24 mouse cellular contexts compared by ENCODE assay signal in genomic region chr10:117775401-117776144, GRCm38 (mm10). TPM values are rescaled to one million over a fixed set of nuclear protein-coding genes. Genes with fewer than 3 reads are reported as not detected.
DNase-seq lines count a peak whose midpoint lies in the region; ATAC-seq and TF ChIP-seq lines count a peak whose summit lies in the region.
"Had no signal": no experiment of that assay in that cellular context is flagged by ENCODE, and none has a peak within 500 bp of the region (broad histone marks: within the 10 kb centered on the region; RNA-seq: fewer than 3 reads in every experiment).

No protein-coding gene starts in this region.

- no peak for TF ChIP-seq CTCF in stomach, postnatal 0 days (IDR thresholded peaks at IDR 0.05; ENCODE audit: low read depth)

- no peak overlapping the region for H3K4me2 ChIP-seq in stomach, embryonic 15.5 days
- H3K4me2 ChIP-seq in stomach, postnatal 0 days (replicated peaks; ENCODE audit: low read depth), result no peak overlapping the region
- H3K4me2 ChIP-seq: embryonic facial prominence, embryonic 12.5 days; heart, embryonic 11.5 days; heart, embryonic 15.5 days; hindbrain, embryonic 14.5 days; intestine, embryonic 15.5 days had no signal

- H3K27me3 ChIP-seq in stomach, embryonic 15.5 days (replicated peaks), result no peaks in the 10 kb centered on the region
- no peaks in the 10 kb centered on the region for H3K27me3 ChIP-seq in stomach, postnatal 0 days (ENCODE audit: control insufficient read depth, insufficient read depth, low read length)
- no peaks in the 10 kb centered on the region for H3K27me3 ChIP-seq in embryonic facial prominence, embryonic 10.5 days (replicated peaks; ENCODE audit: low read depth, poor library complexity, severe bottlenecking)
- H3K27me3 ChIP-seq: CH12.LX; embryonic facial prominence, embryonic 12.5 days; heart, embryonic 15.5 days; intestine, embryonic 15.5 days; Patski had no signal

- H3K9ac ChIP-seq in stomach, embryonic 15.5 days, result no peak overlapping the region
- H3K9ac ChIP-seq in stomach, postnatal 0 days (ENCODE audit: low read length), result no peak overlapping the region
- H3K9ac ChIP-seq: embryonic facial prominence, embryonic 12.5 days; heart, embryonic 15.5 days; hindbrain, embryonic 14.5 days; intestine, embryonic 15.5 days had no signal

- H3K4me3 ChIP-seq in stomach, embryonic 15.5 days (replicated peaks), result no peak overlapping the region
- H3K4me3 ChIP-seq in stomach, postnatal 0 days (ENCODE audit: low read depth, low read length), result no peak overlapping the region
- H3K4me3 ChIP-seq in embryonic facial prominence, embryonic 10.5 days, result no peak overlapping the region
- H3K4me3 ChIP-seq: embryonic facial prominence, embryonic 12.5 days; heart, embryonic 15.5 days; intestine, embryonic 15.5 days had no signal

- peak; percentile 35; the same call in 1 of the 2 replicates for ATAC-seq in stomach, embryonic 15.5 days (ENCODE audit: insufficient read depth, low FRiP score, low read depth)
- no peak for ATAC-seq in stomach, postnatal 0 days (ENCODE audit: low FRiP score, low TSS enrichment)
- ATAC-seq in megakaryocyte progenitor cell, adult 5-6 weeks (replicated peaks; ENCODE audit: poor library complexity), result peak; percentile 37; the same call in 1 of the 2 replicates
- ATAC-seq: forebrain, embryonic 16.5 days; intestine, embryonic 15.5 days; Patski had no signal

- no peaks in the 10 kb centered on the region for H3K9me3 ChIP-seq in stomach, embryonic 15.5 days
- H3K9me3 ChIP-seq in stomach, postnatal 0 days (ENCODE audit: control insufficient read depth, low read length), result no peaks in the 10 kb centered on the region
- no peaks in the 10 kb centered on the region for H3K9me3 ChIP-seq in embryonic facial prominence, embryonic 10.5 days
- H3K9me3 ChIP-seq: embryonic facial prominence, embryonic 12.5 days; G1E; heart, embryonic 15.5 days; intestine, embryonic 15.5 days had no signal

- H3K4me1 ChIP-seq in stomach, embryonic 15.5 days, result no peaks in the 10 kb centered on the region
- no peaks in the 10 kb centered on the region for H3K4me1 ChIP-seq in stomach, postnatal 0 days (replicated peaks; ENCODE audit: control insufficient read depth, insufficient read depth)
- H3K4me1 ChIP-seq in embryonic facial prominence, embryonic 10.5 days, result no peaks in the 10 kb centered on the region
- H3K4me1 ChIP-seq: embryonic facial prominence, embryonic 12.5 days; heart, embryonic 15.5 days; intestine, embryonic 15.5 days had no signal

- peaks cover 45% of the 10 kb centered on the region for H3K36me3 ChIP-seq in stomach, embryonic 15.5 days
- H3K36me3 ChIP-seq in stomach, postnatal 0 days (ENCODE audit: control insufficient read depth, insufficient read depth, low read length), result peaks cover 28% of the 10 kb centered on the region
- H3K36me3 ChIP-seq in embryonic facial prominence, embryonic 10.5 days (replicated peaks), result peaks cover 99% of the 10 kb centered on the region

- peak; percentile 20 for DNase-seq in embryo, embryonic 10 days (ENCODE audit: low spot score)
- DNase-seq in embryo, embryonic 11 days, result no peak
- DNase-seq in stomach, postnatal 0 days (ENCODE audit: low spot score), result no peak
- peak; percentile 97 for DNase-seq in adipocyte (ENCODE audit: low spot score)
- DNase-seq in kidney, adult 11 months, result no peak
- DNase-seq in embryonic facial prominence, embryonic 10.5 days (ENCODE audit: low spot score), result no peak
- DNase-seq: adrenal gland, postnatal 14 days; cerebellum, adult 11-12 months; cerebellum, adult 9-10 months; cerebellum, postnatal 25 days; gastrocnemius, postnatal 25 days; heart, postnatal 14 days; kidney, adult 2 months had no signal

- H3K27ac ChIP-seq in stomach, embryonic 15.5 days, result no peak overlapping the region
- H3K27ac ChIP-seq in stomach, postnatal 0 days (replicated peaks), result no peak overlapping the region
- no peak overlapping the region for H3K27ac ChIP-seq in embryonic facial prominence, embryonic 10.5 days (replicated peaks)
- H3K27ac ChIP-seq: embryonic facial prominence, embryonic 12.5 days; heart, embryonic 15.5 days; hindbrain, embryonic 14.5 days; intestine, embryonic 15.5 days had no signal

- TF ChIP-seq EP300 in stomach, postnatal 0 days (optimal IDR thresholded peaks at IDR 0.05), result no peak

- 82% methylated on average over 6 of the region's 6 CpGs for WGBS in stomach, embryonic 15.5 days
- 86% methylated on average over 6 of the region's 6 CpGs for WGBS in stomach, postnatal 0 days
- 89% methylated on average over 6 of the region's 6 CpGs for WGBS in embryonic facial prominence, embryonic 10.5 days

RNA-seq across cellular contexts. Expression of gene Nup107, which starts 16.9 kb away (rescaled TPM):
- polyA plus RNA-seq in stomach, embryonic 15.5 days (2015; fragmentation: Nextera tagmentation; extraction: Ambion mirVana), result 53.3 and 64.8 TPM in 2 replicates
- 14.4 and 16.5 TPM in 2 replicates for polyA plus RNA-seq in stomach, postnatal 0 days (2015; fragmentation: Nextera tagmentation; extraction: Ambion mirVana)
- 79.2 and 85.6 TPM in 2 replicates for total RNA-seq in megakaryocyte progenitor cell, adult 5-6 weeks (2015)
- total RNA-seq in megakaryocyte progenitor cell, adult 5-6 weeks (2017), result 111 and 153 TPM in 2 replicates
- polyA plus RNA-seq in embryonic facial prominence, embryonic 10.5 days (2016; fragmentation: Nextera tagmentation; extraction: Ambion mirVana), result 106 and 107 TPM in 2 replicates

RNA-seq across cellular contexts. Expression of gene Slc35e3, which starts 29.4 kb away (rescaled TPM):
- 14.5 and 16.5 TPM in 2 replicates for polyA plus RNA-seq in stomach, embryonic 15.5 days (2015; fragmentation: Nextera tagmentation; extraction: Ambion mirVana)
- polyA plus RNA-seq in stomach, postnatal 0 days (2015; fragmentation: Nextera tagmentation; extraction: Ambion mirVana), result 19.4 and 21.0 TPM in 2 replicates
- 7.8 and 16.0 TPM in 2 replicates for total RNA-seq in megakaryocyte progenitor cell, adult 5-6 weeks (2015)
- 9.0 and 14.0 TPM in 2 replicates for total RNA-seq in megakaryocyte progenitor cell, adult 5-6 weeks (2017)
- 20.2 and 24.7 TPM in 2 replicates for polyA plus RNA-seq in embryonic facial prominence, embryonic 10.5 days (2016; fragmentation: Nextera tagmentation; extraction: Ambion mirVana)

Comparison
In these comparisons a context has a peak if more than half of its experiments do, and no peak if none do; other contexts are left out.
1. DNase-seq: peak in embryo, embryonic 10 days (single experiment) and adipocyte (single experiment); none in embryo, embryonic 11 days (single experiment), stomach, postnatal 0 days (single experiment), kidney, adult 11 months (single experiment) and embryonic facial prominence, embryonic 10.5 days (single experiment).